Mouse (Mus musculus) neural tube, embryonic 12.5 days (tissue): ENCODE results near the gene Fuk. TPM values are rescaled to one million over a fixed set of nuclear protein-coding genes. Genes with fewer than 3 reads are reported as not detected.
"Not testable (repeated sequence)": the region's sequence is repeated elsewhere in the genome, so short reads cannot be mapped to it uniquely, and the experiment has no call there.

Source experiments
- ATAC-seq: fragments of 200-750 bp; cut with Nextera tagmentation; 2 replicates; pipeline ENCODE4 v1.8.0; 2017; ENCODE audit warnings: low read depth, mild to moderate bottlenecking, moderate TSS enrichment, moderate library complexity; ENCODE audit not compliant: low FRiP score
- H3K27ac ChIP-seq: fragments of 300-500 bp; sonication (generic); 2 replicates; pipeline ENCODE4 v1.5.1; 2016
- H3K27me3 ChIP-seq: fragments of 300-500 bp; sonication (generic); replicated peaks from 2 replicates; pipeline ENCODE4 v1.6.1; 2016; ENCODE audit warnings: mild to moderate bottlenecking
- H3K36me3 ChIP-seq: fragments of 300-500 bp; sonication (generic); 2 replicates; pipeline ENCODE4 v1.6.1; 2016; ENCODE audit warnings: mild to moderate bottlenecking
- H3K4me1 ChIP-seq: fragments of 300-500 bp; sonication (generic); 2 replicates; pipeline ENCODE4 v1.6.1; 2016
- H3K4me2 ChIP-seq: fragments of 300-500 bp; sonication (generic); replicated peaks from 2 replicates; pipeline ENCODE4 v1.6.1; 2016; ENCODE audit warnings: mild to moderate bottlenecking
- H3K4me3 ChIP-seq: fragments of 300-500 bp; sonication (generic); 2 replicates; pipeline ENCODE4 v1.5.1; 2016
- H3K9ac ChIP-seq: fragments of 300-500 bp; sonication (generic); 2 replicates; pipeline ENCODE4 v1.6.1; 2016; ENCODE audit warnings: mild to moderate bottlenecking
- H3K9me3 ChIP-seq: fragments of 300-500 bp; sonication (generic); 2 replicates; pipeline ENCODE4 v1.6.1; 2016; ENCODE audit warnings: mild to moderate bottlenecking
- WGBS: fragments of 180-500 bp; shearing (Covaris S2); methylation state at CpG from one replicate; pipeline ENCODE4 v1.1.7; 2016; 5-methylcytosine and 5-hydroxymethylcytosine counted together
- polyA plus RNA-seq: library from polyadenylated mRNA; unstranded; fragments of >200 nt; fragmentation: Nextera tagmentation; extraction: Ambion mirVana; gene quantifications from 2 replicates; pipeline ENCODE4 v1.2.1, GENCODE M21; 2016

Fuk gene
- polyA plus RNA-seq, 1 experiment from 2014 or later, result 11.9 TPM

DNA sequence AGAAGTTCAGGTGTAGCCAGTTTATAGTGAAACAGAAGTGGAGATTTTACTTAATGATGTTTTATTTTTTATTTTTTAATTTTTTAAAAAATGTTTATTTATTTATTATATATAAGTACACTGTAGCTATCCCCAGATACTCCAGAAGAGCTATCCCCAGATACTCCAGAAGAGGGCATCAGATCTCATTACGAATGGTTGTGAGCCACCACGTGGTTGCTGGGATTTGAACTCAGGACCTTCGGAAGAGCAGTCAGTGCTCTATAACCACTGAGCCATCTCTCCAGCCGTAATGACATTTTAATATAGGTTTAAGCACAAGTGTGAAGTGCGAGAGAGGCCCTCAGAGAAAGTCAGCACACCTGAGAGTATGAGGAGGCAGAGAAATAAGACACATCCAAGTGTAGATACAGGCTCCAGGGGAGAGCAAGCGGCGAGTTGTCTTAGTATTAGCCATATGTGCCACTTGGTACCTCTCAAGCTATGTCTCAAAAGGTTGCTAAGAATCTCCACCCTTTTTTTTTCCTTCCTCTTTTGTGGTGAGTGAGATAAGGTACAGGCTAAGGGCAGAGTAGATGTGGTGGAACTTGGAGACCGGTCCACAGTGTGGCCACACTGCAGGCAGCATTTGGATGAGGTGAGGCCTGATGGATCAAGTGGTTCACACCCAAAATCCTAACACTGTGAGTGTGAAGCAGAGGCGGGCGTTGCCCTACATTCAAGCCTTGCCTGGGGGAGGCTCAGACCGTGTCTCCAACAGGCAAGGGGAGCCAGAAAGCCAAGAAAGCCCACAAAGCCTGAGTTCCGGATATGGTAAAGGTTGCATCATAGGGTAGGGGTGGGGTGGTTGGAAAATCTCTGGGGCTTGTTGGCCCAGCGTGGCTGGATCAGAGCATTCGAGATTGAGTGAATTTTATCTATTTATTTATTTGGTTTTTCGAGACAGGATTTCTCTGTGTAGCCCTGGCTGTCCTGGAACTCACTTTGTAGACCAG is 9.6 kb upstream of the Fuk start:
- no peak overlapping the region for H3K9ac ChIP-seq
- H3K27me3 ChIP-seq, result no peaks in the 10 kb centered on the region
- H3K4me2 ChIP-seq, result no peak overlapping the region
- no peak overlapping the region for H3K27ac ChIP-seq
- H3K4me1 ChIP-seq, result no peaks in the 10 kb centered on the region
- WGBS, result 85% methylated on average over 15 of the region's 15 CpGs
- H3K36me3 ChIP-seq, result no peaks in the 10 kb centered on the region
- no peak overlapping the region for H3K4me3 ChIP-seq
- no peak for ATAC-seq
- no peaks in the 10 kb centered on the region for H3K9me3 ChIP-seq

DNA sequence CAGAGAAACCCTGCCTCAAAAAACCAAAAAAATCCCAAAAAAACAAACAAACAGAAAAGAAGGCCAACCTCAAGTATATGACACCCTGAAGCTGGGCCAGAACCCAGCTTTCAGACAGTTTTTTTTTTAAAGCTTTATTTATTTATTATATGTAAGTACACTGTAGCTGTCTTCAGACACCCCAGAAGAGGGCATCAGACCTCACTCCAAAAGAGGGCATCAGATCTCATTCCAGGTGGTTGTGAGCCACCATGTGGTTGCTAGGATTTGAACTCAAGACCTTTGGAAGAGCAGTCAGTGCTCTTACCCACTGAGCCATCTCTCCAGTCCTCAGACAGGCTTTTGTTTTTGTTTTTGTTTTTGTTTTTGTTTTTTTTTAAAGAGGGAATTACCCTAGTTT is 7.6 kb upstream of the Fuk start:
- not testable (repeated sequence) for H3K4me1 ChIP-seq, ATAC-seq, H3K9ac ChIP-seq, H3K4me3 ChIP-seq, H3K36me3 ChIP-seq, H3K27ac ChIP-seq, H3K4me2 ChIP-seq, H3K27me3 ChIP-seq, H3K9me3 ChIP-seq

GRCm38 (mm10) chr8:110906682-110907081 is 4.4 kb upstream of the Fuk start:
- Histone ChIP-seq H3K4me1 (no peaks in the 10 kb centered on the region), H3K27me3 (0 out of 2 replicates have a peak, but pooled peaks cover 4% of the 10 kb centered on the region), H3K9me3 (no peaks in the 10 kb centered on the region), H3K4me2 (no peak overlapping the region), H3K4me3 (no peak overlapping the region), H3K9ac (no peak overlapping the region), H3K36me3 (no peaks in the 10 kb centered on the region), H3K27ac (no peak overlapping the region)
- whole genome bisulfite sequencing, result 86% methylated on average over 1 of the region's 1 CpGs
- no peak for ATAC-seq

GRCm38 (mm10) chr8:110905404-110905803 is 3.1 kb upstream of the Fuk start:
- Histone ChIP-seq H3K9ac (no peak overlapping the region), H3K27ac (no peak overlapping the region), H3K9me3 (no peaks in the 10 kb centered on the region), H3K4me2 (no peak overlapping the region), H3K4me1 (no peaks in the 10 kb centered on the region), H3K27me3 (0 out of 2 replicates have a peak, but pooled peaks cover 4% of the 10 kb centered on the region), H3K36me3 (no peaks in the 10 kb centered on the region), H3K4me3 (no peak overlapping the region)
- ATAC-seq, result no peak
- WGBS, result 89% methylated on average over 6 of the region's 6 CpGs

GRCm38 (mm10) chr8:110902579-110902965 is 284 bp upstream of the Fuk start:
- Histone ChIP-seq H3K4me1 (no peaks in the 10 kb centered on the region), H3K4me2 (peak overlapping the region; percentile 61), H3K9ac (no peak overlapping the region), H3K27me3 (0 out of 2 replicates have a peak, but pooled peaks cover 4% of the 10 kb centered on the region), H3K4me3 (peak overlapping the region; percentile 69), H3K27ac (no peak overlapping the region), H3K9me3 (no peaks in the 10 kb centered on the region), H3K36me3 (peaks cover 19% of the 10 kb centered on the region)
- no peak for ATAC-seq
- 72% methylated on average over 2 of the region's 2 CpGs for WGBS

- Histone ChIP-seq H3K4me3 (no peak overlapping the region), H3K9ac (no peak overlapping the region), H3K4me2 (no peak overlapping the region), H3K36me3 (peaks cover 19% of the 10 kb centered on the region), H3K4me1 (no peaks in the 10 kb centered on the region), H3K9me3 (no peaks in the 10 kb centered on the region), H3K27me3 (0 out of 2 replicates have a peak, but pooled peaks cover under 1% of the 10 kb centered on the region), H3K27ac (no peak overlapping the region)
- no peak for ATAC-seq
- WGBS, result 77% methylated on average over 3 of the region's 3 CpGs
Measured at GRCm38 (mm10) chr8:110901056-110901455, 1.2 kb downstream of the Fuk start.

DNA sequence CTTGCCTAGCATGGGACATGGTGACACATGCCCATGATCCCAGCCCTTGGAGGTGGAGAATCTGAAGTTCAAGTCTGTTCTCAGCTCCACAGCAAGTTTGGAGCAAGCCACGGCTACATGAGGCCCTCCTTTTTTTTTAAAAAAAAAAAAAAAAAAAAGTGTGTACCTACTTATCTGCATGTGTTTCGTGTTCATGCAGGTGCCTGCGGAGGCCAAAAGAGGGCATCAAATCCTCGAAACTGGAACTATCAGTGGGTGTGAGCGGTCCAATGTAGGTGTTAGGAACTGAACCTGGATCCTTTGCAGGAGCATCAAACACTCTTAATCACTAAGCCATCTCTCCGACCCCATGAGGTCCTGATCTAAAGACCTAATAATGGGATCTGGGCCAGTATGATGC is 4.8 kb downstream of the Fuk start:
- no peak for ATAC-seq
- no peak overlapping the region for H3K4me3 ChIP-seq
- WGBS, result 94% methylated on average over 6 of the region's 6 CpGs
- no peaks in the 10 kb centered on the region for H3K9me3 ChIP-seq
- H3K4me2 ChIP-seq, result no peak overlapping the region
- no peak overlapping the region for H3K9ac ChIP-seq
- peaks cover 31% of the 10 kb centered on the region for H3K36me3 ChIP-seq
- no peak overlapping the region for H3K27ac ChIP-seq
- H3K27me3 ChIP-seq, result no peaks in the 10 kb centered on the region
- H3K4me1 ChIP-seq, result no peaks in the 10 kb centered on the region

- no peak for ATAC-seq
- H3K9ac ChIP-seq, result no peak overlapping the region
- no peak overlapping the region for H3K27ac ChIP-seq
- H3K27me3 ChIP-seq, result no peaks in the 10 kb centered on the region
- no peaks in the 10 kb centered on the region for H3K9me3 ChIP-seq
- H3K4me2 ChIP-seq, result no peak overlapping the region
- WGBS, result 92% methylated on average over 13 of the region's 13 CpGs
- H3K4me1 ChIP-seq, result no peaks in the 10 kb centered on the region
- H3K4me3 ChIP-seq, result no peak overlapping the region
- H3K36me3 ChIP-seq, result peaks cover 35% of the 10 kb centered on the region
Measured at GRCm38 (mm10) chr8:110895812-110896211, 6.5 kb downstream of the Fuk start.

DNA sequence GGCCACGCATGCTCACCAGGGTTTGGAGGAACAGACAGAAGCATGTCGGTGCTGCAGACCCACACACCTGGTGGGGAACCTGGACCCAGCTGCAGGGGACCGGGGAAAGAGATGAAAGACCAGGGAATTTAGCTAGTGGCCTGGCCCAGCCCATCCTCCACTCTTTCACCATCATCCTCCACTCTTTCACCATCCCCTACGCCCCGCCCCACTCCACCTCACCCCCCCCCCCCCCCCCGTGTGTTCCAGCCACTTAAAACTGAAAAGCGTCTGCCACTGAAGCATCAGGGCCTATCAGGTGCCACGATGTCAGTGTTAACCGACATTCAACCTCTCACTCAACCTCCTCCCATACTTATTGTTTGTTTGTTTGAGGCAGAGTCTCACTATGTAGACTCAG is 7.0 kb downstream of the Fuk start:
- WGBS, result 79% methylated on average over 9 of the region's 9 CpGs
- H3K27me3 ChIP-seq, result no peaks in the 10 kb centered on the region
- H3K4me3 ChIP-seq, result no peak overlapping the region
- peaks cover 37% of the 10 kb centered on the region for H3K36me3 ChIP-seq
- H3K9ac ChIP-seq, result no peak overlapping the region
- H3K27ac ChIP-seq, result no peak overlapping the region
- no peaks in the 10 kb centered on the region for H3K4me1 ChIP-seq
- H3K9me3 ChIP-seq, result no peaks in the 10 kb centered on the region
- no peak overlapping the region for H3K4me2 ChIP-seq
- no peak for ATAC-seq

DNA sequence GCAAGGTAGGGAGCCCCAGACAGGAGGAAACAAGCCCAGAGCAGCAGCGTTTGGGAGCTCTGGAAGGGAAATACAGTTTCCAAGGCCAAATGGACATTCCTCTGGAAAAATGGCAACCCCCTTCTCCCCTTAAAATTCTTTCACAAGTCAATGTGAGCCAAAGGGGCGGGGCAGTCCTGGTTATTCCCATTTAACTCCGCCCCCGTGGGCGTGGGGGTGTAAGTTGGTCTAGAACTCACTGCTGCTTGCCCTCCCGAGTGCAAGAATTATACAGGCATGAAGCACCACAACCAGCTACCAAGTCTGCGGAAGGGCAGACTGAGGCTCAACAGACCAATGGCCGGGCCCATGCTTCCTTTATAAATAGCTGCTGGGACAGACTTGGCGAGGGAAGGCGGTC is 7.4 kb downstream of the Fuk start:
- Histone ChIP-seq H3K27me3 (no peaks in the 10 kb centered on the region), H3K9me3 (no peaks in the 10 kb centered on the region), H3K27ac (no peak overlapping the region), H3K9ac (no peak overlapping the region), H3K4me2 (no peak overlapping the region), H3K4me1 (no peaks in the 10 kb centered on the region), H3K4me3 (no peak overlapping the region), H3K36me3 (peaks cover 37% of the 10 kb centered on the region)
- WGBS, result 89% methylated on average over 10 of the region's 10 CpGs
- no peak for ATAC-seq

DNA sequence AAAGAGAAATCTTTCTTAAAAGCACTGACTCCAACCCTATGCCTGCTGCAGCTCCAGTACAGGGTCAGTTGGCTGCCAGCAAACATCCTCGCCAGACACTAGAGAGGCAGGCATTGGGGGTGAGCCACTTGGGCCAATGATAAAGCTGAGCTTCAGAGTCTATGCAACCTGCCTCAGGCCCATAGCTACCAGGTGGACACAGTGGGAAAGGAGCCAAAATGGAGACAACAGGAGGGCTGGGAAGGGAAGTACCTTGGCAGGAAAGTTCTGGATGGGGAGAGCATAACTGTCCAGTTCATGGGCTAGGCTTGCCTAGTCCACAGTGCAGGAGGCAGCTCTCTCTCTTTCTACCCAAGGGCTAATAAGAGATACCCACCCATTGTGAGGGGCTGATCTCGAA is 9.4 kb downstream of the Fuk start:
- H3K9me3 ChIP-seq, result no peaks in the 10 kb centered on the region
- no peak overlapping the region for H3K27ac ChIP-seq
- no peak overlapping the region for H3K9ac ChIP-seq
- no peak overlapping the region for H3K4me2 ChIP-seq
- no peak overlapping the region for H3K4me3 ChIP-seq
- H3K4me1 ChIP-seq, result no peaks in the 10 kb centered on the region
- 94% methylated on average over 2 of the region's 2 CpGs for WGBS
- no peaks in the 10 kb centered on the region for H3K27me3 ChIP-seq
- no peak for ATAC-seq
- H3K36me3 ChIP-seq, result peaks cover 37% of the 10 kb centered on the region

- Histone ChIP-seq H3K27ac (no peak overlapping the region), H3K27me3 (no peaks in the 10 kb centered on the region), H3K36me3 (peaks cover 42% of the 10 kb centered on the region), H3K9me3 (no peaks in the 10 kb centered on the region), H3K9ac (no peak overlapping the region), H3K4me1 (no peaks in the 10 kb centered on the region), H3K4me2 (no peak overlapping the region), H3K4me3 (no peak overlapping the region)
- 88% methylated on average over 7 of the region's 7 CpGs for WGBS
- no peak for ATAC-seq
Measured at GRCm38 (mm10) chr8:110892040-110892439, 10.2 kb downstream of the Fuk start.
